Mouse (Mus musculus) lung, postnatal 4 days (tissue): ENCODE results near the gene Lrig1.

Source experiments
- DNase-seq, 2 experiments: peaks; one replicate each; pipeline ENCODE4 v3.0.0; 2021

Gene Lrig1

GRCm38 (mm10) chr6:94613235-94613895 is 86.6 kb downstream of the Lrig1 start:
- no peak for DNase-seq

GRCm38 (mm10) chr6:94604546-94604945 is 95.4 kb downstream of the Lrig1 start:
- no peak for DNase-seq

GRCm38 (mm10) chr6:94604072-94604471 is 95.9 kb downstream of the Lrig1 start:
- no peak for DNase-seq

- no peak for DNase-seq
Observed at GRCm38 (mm10) chr6:94601811-94602210, 98.1 kb downstream of the Lrig1 start.

- peak; percentile 18 to 57 for DNase-seq
Observed at GRCm38 (mm10) chr6:94601101-94601500, 98.9 kb downstream of the Lrig1 start.

- no peak for DNase-seq
Observed at GRCm38 (mm10) chr6:94599016-94599415, 100.9 kb downstream of the Lrig1 start.

- no peak for DNase-seq
Observed at GRCm38 (mm10) chr6:94598421-94598820, 101.5 kb downstream of the Lrig1 start.

GRCm38 (mm10) chr6:94596761-94597485 is 103.0 kb downstream of the Lrig1 start:
- peak in 1 of 2 experiments; percentile 19 for DNase-seq

GRCm38 (mm10) chr6:94596051-94596760 is 103.8 kb downstream of the Lrig1 start:
- no peak for DNase-seq

- no peak for DNase-seq
Observed at GRCm38 (mm10) chr6:94595206-94595605, 104.8 kb downstream of the Lrig1 start.

- no peak for DNase-seq
Observed at GRCm38 (mm10) chr6:94594711-94595110, 105.2 kb downstream of the Lrig1 start.

- DNase-seq = no peak
Observed at GRCm38 (mm10) chr6:94594096-94594665, 105.8 kb downstream of the Lrig1 start.

GRCm38 (mm10) chr6:94592710-94593109 is 107.2 kb downstream of the Lrig1 start:
- no peak for DNase-seq

GRCm38 (mm10) chr6:94592243-94592642 is 107.7 kb downstream of the Lrig1 start:
- no peak for DNase-seq

GRCm38 (mm10) chr6:94588365-94588764 is 111.6 kb downstream of the Lrig1 start:
- no peak for DNase-seq

- DNase-seq = no peak
Observed at GRCm38 (mm10) chr6:94584976-94585375, 115.0 kb downstream of the Lrig1 start.

GRCm38 (mm10) chr6:94584147-94584695 is 115.7 kb downstream of the Lrig1 start:
- DNase-seq = no peak

GRCm38 (mm10) chr6:94582055-94582454 is 117.9 kb downstream of the Lrig1 start:
- DNase-seq = no peak

GRCm38 (mm10) chr6:94577991-94578390 is 122.0 kb downstream of the Lrig1 start:
- DNase-seq = no peak

GRCm38 (mm10) chr6:94575526-94576166 is 124.3 kb downstream of the Lrig1 start:
- DNase-seq = no peak

- DNase-seq = no peak
Observed at GRCm38 (mm10) chr6:94568040-94568439, 131.9 kb downstream of the Lrig1 start.

- DNase-seq = no peak
Observed at GRCm38 (mm10) chr6:94565766-94566165, 134.2 kb downstream of the Lrig1 start.
